Mouse (Mus musculus) ES-Bruce4 (cell line): ENCODE results near the gene Armcx1. TPM values are rescaled to one million over a fixed set of nuclear protein-coding genes. Genes with fewer than 3 reads are reported as not detected.

Source experiments
- H3K27ac ChIP-seq: 2 replicates; pipeline ENCODE4 v1.5.1; 2012; ENCODE audit warnings: low read length, inconsistent platforms; ENCODE audit not compliant: insufficient read depth
- H3K27me3 ChIP-seq: 2 replicates; pipeline ENCODE4 v1.6.1; 2012; ENCODE audit warnings: mild to moderate bottlenecking, low read length, inconsistent platforms; ENCODE audit not compliant: control insufficient read depth, poor library complexity, insufficient read depth, severe bottlenecking
- H3K36me3 ChIP-seq: 2 replicates; pipeline ENCODE4 v1.6.1; 2012; ENCODE audit warnings: inconsistent platforms, mild to moderate bottlenecking, low read length, moderate library complexity; ENCODE audit not compliant: control insufficient read depth, poor library complexity, insufficient read depth, severe bottlenecking
- H3K4me1 ChIP-seq: one replicate; pipeline ENCODE4 v1.8.1; 2011; ENCODE audit warnings: low read length; ENCODE audit not compliant: control insufficient read depth, insufficient read depth
- H3K4me3 ChIP-seq: 2 replicates; pipeline ENCODE4 v1.5.1; 2011; ENCODE audit warnings: low read depth, mild to moderate bottlenecking, low read length
- H3K9ac ChIP-seq: 2 replicates; pipeline ENCODE4 v1.6.1; 2012; ENCODE audit warnings: low read depth, mild to moderate bottlenecking, inconsistent platforms; ENCODE audit not compliant: poor library complexity, severe bottlenecking
- H3K9me3 ChIP-seq: replicated peaks from 2 replicates; pipeline ENCODE4 v1.6.1; 2012; ENCODE audit warnings: mild to moderate bottlenecking, low read length, inconsistent platforms; ENCODE audit not compliant: control insufficient read depth, poor library complexity, insufficient read depth, severe bottlenecking
- CTCF ChIP-seq: IDR thresholded peaks from one replicate; pipeline ENCODE4 v1.8.1; 2011; ENCODE audit warnings: low read depth, low read length
- EP300 ChIP-seq: IDR thresholded peaks from 2 replicates; pipeline ENCODE4 v1.6.1; 2011; ENCODE audit warnings: low read depth, low read length; ENCODE audit not compliant: insufficient read depth
- POLR2A ChIP-seq: IDR thresholded peaks from one replicate; pipeline ENCODE4 v1.8.1; 2011; ENCODE audit warnings: low read length; ENCODE audit not compliant: insufficient read depth
- polyA plus RNA-seq: library from polyadenylated mRNA; stranded (reverse); fragments of >200 nt; gene quantifications from 2 replicates; pipeline ENCODE4 v1.2.4, GENCODE M21; 2011; ENCODE audit warnings: low read depth; ENCODE audit not compliant: missing spikeins, insufficient read depth, insufficient read length

Gene Armcx1
- polyA plus RNA-seq, 1 experiment = 29.5 TPM

DNA sequence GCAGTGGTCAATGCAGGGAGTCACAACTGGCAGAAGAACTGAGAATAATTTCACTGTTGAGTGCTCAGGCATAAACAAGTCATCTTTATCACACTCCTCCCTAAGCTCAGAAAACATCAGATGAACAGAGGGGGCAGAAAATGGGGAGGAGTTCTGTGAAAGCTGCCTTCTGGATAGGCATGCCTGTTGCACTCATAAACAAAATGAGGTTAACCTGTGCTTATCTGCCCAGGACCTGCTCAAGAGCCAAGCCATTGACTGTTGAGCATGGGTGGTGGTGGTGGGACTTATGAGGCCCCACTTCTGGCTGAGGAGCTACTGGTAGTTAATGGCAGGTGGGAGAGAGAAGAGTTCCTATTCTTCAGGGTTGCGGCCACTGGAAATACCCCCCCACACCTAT is 20.0 kb downstream of the Armcx1 start:
- Histone ChIP-seq H3K36me3 (no peaks in the 10 kb centered on the region), H3K27ac (no peak overlapping the region), H3K4me3 (no peak overlapping the region), H3K4me1 (no peaks in the 10 kb centered on the region), H3K9me3 (no peaks in the 10 kb centered on the region), H3K27me3 (no peaks in the 10 kb centered on the region), H3K9ac (no peak overlapping the region)
- TF ChIP-seq EP300 (no peak), CTCF (no peak), POLR2A (no peak)

DNA sequence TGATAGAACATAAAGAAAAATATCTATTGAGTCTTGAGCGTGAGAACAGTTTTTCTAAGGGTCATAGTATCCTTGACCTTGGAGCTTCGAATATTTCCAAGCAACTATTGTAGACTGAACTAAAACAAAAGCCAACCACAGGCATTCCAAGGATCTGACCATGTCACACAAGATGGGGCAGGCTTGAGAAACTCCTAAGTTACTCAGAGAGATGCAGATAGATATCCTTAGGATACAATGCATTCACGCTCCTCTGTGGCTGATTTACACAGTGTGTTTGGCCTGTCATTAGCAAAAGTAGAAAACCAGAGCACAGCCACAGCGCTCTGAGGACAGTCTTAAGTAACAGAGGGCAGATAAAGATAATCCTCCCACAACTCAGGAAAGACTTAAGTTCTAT is 21.4 kb downstream of the Armcx1 start:
- Histone ChIP-seq H3K27ac (no peak overlapping the region), H3K36me3 (no peaks in the 10 kb centered on the region), H3K27me3 (no peaks in the 10 kb centered on the region), H3K9me3 (no peaks in the 10 kb centered on the region), H3K4me1 (no peaks in the 10 kb centered on the region), H3K4me3 (no peak overlapping the region), H3K9ac (no peak overlapping the region)
- TF ChIP-seq EP300 = no peak
- TF ChIP-seq POLR2A = no peak
- no peak for TF ChIP-seq CTCF

DNA sequence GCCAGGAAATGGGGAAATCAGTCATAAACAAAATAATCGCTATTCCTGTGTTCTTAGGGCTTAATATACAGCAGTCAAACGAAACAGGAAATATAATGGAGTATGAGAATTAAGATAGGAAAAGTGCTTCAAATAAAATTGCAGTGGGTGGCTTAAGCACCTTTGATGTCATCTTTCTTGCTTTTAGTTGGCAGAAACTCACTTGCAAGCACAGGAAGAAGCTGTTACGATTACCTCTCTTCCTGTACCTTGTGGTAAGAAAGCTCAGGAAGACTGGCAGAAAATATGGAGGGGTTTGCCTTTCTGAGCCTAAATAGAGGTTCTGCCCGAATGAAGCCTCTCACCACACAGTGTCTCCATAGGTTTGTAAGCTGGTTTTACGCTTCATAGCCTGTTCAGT is 24.1 kb downstream of the Armcx1 start:
- Histone ChIP-seq H3K4me1 (no peaks in the 10 kb centered on the region), H3K4me3 (no peak overlapping the region), H3K27ac (no peak overlapping the region), H3K27me3 (no peaks in the 10 kb centered on the region), H3K9ac (no peak overlapping the region), H3K9me3 (no peaks in the 10 kb centered on the region), H3K36me3 (no peaks in the 10 kb centered on the region)
- TF ChIP-seq CTCF = no peak
- TF ChIP-seq POLR2A = no peak
- TF ChIP-seq EP300 = no peak

DNA sequence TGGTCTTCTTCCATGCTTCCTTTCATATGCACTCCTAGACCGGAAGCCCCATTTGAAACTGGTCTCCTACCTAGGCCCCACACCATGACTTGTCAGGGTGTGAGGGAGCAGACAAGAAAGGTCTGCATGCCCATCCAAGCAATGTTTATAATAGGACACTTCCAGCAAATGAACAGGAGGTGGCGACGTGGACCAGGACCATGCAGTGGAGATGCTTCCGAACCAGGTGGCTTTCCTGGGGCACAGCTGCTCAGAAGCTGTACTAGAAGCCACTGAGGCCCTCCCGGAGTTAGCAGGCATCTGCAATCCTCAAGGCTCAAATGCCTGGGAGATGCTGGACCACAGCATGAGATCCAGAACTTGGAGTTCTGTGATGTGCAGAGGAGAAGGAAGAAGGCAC is 28.7 kb downstream of the Armcx1 start:
- no peaks in the 10 kb centered on the region for H3K27me3 ChIP-seq

DNA sequence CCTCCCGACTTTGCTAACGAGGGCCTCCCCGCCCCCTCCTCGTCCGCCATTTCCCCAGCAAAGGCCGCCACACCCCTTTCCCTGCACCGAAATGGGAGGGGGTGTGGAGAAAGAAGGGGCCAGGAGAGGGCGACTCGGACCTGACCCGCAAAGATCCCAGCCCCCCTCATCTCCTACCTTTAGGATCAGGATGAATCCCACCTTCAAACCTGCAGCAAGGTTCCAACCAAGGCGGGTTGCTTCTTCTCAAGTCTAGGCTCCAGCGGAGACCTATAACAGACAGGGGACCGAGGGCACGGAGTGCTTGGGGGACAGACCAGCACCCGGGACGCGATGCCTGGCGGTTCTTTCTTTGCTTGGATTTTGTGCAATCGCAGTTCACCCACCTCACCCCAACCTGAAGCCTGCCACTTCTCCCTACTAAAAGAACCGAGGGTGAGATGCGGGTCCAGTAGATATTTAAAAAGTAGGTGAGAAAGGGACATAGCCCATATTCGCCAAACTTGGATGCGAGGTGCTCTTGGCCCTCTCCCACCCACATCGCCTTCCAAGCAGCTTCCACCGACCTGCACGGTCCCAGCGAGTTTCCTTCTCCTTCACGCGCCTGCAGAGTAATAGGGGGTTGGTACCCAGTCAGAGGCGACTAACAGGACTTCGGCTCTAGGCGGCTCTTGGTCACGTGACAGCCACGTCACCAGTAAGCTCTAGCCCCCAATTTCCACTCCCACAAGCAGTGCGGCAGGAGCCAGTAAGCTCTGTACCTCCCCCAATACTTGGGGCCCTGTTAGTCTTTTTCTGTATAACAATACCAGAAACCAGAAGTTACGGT is 33.2 kb downstream of the Armcx1 start, which contains the start of gene Armcx6:
Gene Armcx6 (minus strand): TSS at position 654 of the 829 bp plus-strand sequence.
- no peak within 1 kb of the TSS for H3K27ac ChIP-seq
- TF ChIP-seq CTCF (peak; percentile 8), EP300 (no peak)
- no peaks in the 10 kb centered on the region for H3K9me3 ChIP-seq
- H3K4me1 ChIP-seq = no peaks in the 10 kb centered on the region
- H3K9ac ChIP-seq = peak within 1 kb of the TSS; percentile 51
- H3K27me3 ChIP-seq = no peaks in the 10 kb centered on the region
- peak within 1 kb of the TSS; percentile 73 for H3K4me3 ChIP-seq
- H3K36me3 ChIP-seq = no peaks in the 10 kb centered on the region

More for the DNA sequence above, 28.7 kb downstream of the Armcx1 start:
- H3K9ac ChIP-seq = no peak overlapping the region
- no peaks in the 10 kb centered on the region for H3K36me3 ChIP-seq
- H3K9me3 ChIP-seq = no peaks in the 10 kb centered on the region
- H3K4me3 ChIP-seq = no peak overlapping the region
- no peaks in the 10 kb centered on the region for H3K4me1 ChIP-seq
- H3K27ac ChIP-seq = no peak overlapping the region
- TF ChIP-seq POLR2A (no peak), EP300 (no peak), CTCF (peak; percentile 57)

DNA sequence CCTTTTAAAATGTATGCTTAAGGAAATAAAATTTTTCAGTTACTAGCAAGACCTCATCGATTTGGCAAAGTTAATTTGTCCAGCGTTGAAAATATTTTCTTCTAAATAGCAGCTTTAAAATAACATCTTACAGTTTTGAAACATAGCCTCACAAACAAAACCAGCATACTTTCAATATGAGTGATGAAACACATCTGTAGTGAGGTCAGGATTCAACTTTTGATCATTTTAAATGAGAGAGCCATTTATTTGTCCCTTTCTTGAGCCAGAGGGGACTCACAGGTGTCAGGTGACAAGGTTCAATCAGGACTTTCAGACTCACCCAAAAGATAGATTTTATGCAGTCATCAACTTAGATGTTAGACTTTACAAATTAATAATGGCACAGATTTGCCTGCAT is 34.1 kb downstream of the Armcx1 start:
- H3K27ac ChIP-seq = no peak overlapping the region
- no peaks in the 10 kb centered on the region for H3K27me3 ChIP-seq
- H3K4me1 ChIP-seq = no peaks in the 10 kb centered on the region
- H3K9me3 ChIP-seq = no peaks in the 10 kb centered on the region
- no peak overlapping the region for H3K9ac ChIP-seq
- H3K36me3 ChIP-seq = no peaks in the 10 kb centered on the region
- TF ChIP-seq EP300 = no peak
- no peak for TF ChIP-seq POLR2A
- TF ChIP-seq CTCF = no peak
- H3K4me3 ChIP-seq = no peak overlapping the region
